Mouse (Mus musculus) layer of hippocampus, postnatal 10 days (tissue): Measurements from ENCODE around the gene Me1. TPM values are rescaled to one million over a fixed set of nuclear protein-coding genes. Genes with fewer than 3 reads are reported as not detected.

ENCODE experiments used
- DNase-seq, 2 experiments: peaks; one replicate each; pipeline ENCODE4 v3.0.0; 2021; ENCODE audit warnings: low spot score in 2 of 2
- total RNA-seq, 2 experiments: library from RNA; stranded (reverse); gene quantifications; 2 replicates each; pipeline ENCODE4 v1.2.3; 2021

Gene Me1
- total RNA-seq, 2 experiments from 2014 or later, result 95.4 to 98.5 TPM

DNA sequence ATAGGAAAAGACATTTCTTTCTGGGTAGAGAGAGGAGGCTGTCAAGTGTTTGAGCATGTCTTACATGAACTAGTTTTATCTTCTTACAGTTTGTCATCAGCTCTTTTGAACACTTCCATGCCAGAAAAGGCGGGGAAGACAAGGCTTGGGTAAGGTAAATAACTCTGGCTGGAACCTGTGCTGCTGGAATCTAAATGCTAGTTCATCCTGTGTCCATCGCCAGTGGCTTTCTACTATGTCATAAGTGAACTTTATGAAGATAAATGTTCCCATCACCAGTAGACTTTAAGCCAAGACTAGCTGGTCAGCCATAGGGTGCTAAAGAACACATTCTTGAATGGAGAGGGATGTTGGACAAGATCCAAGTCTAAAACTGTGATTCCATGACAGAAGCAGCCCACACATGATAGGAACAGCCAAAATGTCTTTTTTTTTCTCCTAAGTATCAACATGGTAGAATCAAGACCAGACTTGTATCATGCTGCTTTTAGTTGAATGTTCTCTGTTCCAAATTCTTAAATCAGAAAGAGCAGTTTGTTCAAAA, 14.4 kb upstream of the Me1 start:
- DNase-seq, result no peak

DNA sequence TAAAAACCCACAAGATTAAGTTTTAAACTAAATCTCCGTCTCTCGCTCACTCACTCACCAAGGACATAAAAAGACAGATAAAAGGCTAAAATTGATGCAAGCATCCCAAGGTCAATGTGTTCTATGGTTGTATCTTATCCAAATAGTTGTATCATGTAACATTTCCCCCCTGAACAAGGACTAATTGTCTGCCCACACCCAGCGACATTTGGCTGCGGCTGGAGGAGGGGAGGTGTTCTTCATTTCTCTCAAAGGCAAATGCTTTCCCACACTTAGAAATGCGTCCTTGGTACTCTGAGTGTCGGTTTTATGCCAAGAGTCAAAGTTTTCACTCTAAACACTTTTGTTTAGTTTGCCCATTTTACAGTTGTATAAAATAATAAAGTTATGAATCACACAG, 13.2 kb upstream of the Me1 start:
- no peak for DNase-seq

GRCm38 (mm10) chr9:86707431-86707830, 11.7 kb upstream of the Me1 start:
- no peak for DNase-seq

GRCm38 (mm10) chr9:86701844-86702243, 6.1 kb upstream of the Me1 start:
- DNase-seq, result no peak

DNA sequence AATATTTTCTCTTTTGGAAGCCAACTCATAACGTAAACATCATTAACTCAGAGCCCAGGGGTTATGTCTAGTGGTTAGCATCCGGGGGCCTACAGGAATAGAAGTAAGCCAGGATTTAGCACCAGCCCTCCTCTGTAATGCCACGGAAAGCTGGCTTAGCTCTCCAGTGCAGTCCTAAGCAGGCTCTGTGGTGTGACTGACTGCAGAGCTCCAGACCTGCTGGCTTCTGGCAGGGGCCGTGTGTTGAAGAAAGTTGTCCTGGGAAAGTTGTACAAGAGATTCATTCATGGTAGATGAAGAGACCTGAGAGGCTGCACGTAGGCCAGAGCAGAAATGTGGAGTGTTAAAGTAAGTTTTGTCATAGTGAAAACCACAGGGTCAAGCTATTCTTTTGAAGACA, 5.5 kb upstream of the Me1 start:
- no peak for DNase-seq

GRCm38 (mm10) chr9:86695199-86695817, 445 bp downstream of the Me1 start:
- DNase-seq, result peak; percentile 42 to 58

DNA sequence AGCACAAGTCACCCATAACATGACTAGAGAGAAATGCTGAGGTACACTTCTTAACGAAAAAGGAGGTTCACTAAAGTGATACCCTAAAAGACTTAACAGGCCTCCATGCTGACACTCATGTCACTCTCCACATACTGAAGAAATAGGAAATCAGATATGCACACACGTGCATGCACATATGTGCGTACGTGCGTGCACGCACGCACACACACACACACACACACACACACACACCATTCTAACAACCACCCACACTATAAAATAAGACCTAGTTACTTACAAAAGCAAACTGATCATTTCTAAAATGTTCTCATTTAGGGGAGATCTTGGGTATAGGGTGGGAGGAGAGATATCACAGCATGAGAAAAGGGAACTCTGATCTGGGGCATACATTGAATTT, 1.1 kb downstream of the Me1 start:
- DNase-seq, result no peak

DNA sequence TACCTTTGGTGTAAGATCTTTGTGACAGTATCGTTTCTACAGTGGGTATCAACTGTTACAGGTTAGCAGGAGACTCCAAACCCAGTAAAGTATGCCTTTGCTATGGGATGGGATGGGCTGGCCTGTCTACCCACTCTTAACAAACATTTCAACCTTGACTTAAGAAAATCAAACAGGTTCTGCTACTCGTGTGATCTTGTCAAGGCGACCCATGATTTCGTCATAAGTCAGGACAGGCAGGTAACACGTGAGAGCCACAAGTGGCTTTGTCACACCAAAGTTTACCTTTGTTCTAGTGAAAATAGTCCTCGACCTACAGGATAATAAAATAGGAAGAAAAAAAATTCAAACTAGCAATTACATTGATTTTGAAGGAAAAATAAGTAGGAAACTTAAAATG, 1.8 kb downstream of the Me1 start:
- DNase-seq, result no peak

DNA sequence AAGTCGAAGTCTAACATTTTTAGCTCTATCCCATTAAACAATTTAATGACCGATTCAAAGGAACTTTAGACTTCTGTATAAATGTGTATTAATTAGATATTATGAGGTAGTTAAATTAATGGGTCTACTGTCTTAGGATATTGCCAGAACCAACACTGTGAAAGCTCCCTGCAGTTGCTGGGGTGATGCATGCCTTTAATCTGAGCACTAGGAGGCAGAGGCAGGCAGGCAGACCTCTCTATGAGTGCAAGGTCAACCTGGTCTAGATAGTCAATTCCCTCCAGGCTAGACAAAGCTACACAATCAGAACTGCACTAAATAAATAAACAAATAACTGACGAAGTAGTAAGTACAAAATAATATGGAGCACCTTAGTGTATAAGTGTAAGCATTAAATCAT, 3.1 kb downstream of the Me1 start:
- DNase-seq, result no peak

- no peak for DNase-seq
Measured at GRCm38 (mm10) chr9:86692251-86692650, 3.5 kb downstream of the Me1 start.

- DNase-seq, result no peak
Measured at GRCm38 (mm10) chr9:86691101-86691500, 4.7 kb downstream of the Me1 start.

GRCm38 (mm10) chr9:86683713-86684209, 12.0 kb downstream of the Me1 start:
- DNase-seq, result no peak

DNA sequence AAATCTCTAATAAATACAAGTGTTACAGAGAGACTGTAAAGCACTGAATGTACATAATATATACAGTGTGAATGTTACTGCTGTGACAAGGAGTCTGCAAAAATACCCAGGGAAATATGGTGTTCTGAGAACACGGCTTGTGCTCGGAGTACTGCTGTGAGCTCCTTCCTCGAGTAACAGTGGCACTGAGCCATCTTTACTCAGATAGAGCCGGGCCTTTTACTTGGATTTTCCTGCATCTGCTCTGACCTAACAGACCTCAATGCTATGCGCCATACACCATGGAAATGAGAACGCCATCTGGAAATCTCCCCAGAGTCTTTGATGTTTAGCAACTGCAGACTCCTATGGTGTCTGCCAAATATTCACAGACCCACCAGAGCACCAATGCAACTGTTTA, 12.9 kb downstream of the Me1 start:
- DNase-seq, result no peak

GRCm38 (mm10) chr9:86682278-86682677, 13.5 kb downstream of the Me1 start:
- DNase-seq, result no peak

DNA sequence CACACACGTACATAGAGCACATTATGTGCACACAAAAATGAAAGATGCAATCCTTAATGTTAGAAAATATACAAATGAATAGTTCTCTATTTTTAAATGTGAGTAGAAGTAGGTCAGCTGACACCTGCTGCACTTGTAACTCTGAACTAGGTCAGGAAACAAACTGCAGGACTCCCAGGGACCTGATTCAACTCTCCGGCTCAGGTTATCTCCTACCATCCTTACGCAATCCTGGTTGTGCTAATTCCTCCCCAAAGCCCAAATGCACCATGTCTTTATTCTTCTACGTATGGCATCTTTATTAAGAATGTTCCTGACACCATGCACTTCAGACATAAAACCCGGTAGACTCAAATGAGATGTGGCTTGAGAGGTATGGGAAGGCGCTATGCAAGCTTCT, 15.3 kb downstream of the Me1 start:
- DNase-seq, result no peak

- DNase-seq, result no peak
Measured at GRCm38 (mm10) chr9:86679843-86680417, 15.8 kb downstream of the Me1 start.

- no peak for DNase-seq
Measured at GRCm38 (mm10) chr9:86676246-86676645, 19.5 kb downstream of the Me1 start.

DNA sequence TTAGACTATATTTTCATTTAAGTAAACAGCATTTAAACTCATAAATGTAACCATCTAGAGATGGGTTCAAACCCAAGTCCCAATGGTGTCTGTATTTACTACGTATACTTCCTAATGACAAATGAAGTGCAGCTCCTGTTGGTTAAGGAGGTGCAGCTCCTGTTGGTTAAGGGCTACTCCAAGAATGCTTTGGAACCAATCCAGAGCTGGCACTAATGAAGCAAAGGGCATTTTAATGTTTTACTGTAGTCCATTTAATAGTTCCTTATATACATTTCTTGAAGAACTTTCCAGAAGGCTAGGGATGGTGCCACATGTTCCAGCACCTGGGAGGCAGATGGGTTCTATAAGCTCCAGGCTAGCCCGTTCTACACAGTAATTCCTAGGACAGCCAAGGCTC, 20.3 kb downstream of the Me1 start:
- DNase-seq, result no peak

DNA sequence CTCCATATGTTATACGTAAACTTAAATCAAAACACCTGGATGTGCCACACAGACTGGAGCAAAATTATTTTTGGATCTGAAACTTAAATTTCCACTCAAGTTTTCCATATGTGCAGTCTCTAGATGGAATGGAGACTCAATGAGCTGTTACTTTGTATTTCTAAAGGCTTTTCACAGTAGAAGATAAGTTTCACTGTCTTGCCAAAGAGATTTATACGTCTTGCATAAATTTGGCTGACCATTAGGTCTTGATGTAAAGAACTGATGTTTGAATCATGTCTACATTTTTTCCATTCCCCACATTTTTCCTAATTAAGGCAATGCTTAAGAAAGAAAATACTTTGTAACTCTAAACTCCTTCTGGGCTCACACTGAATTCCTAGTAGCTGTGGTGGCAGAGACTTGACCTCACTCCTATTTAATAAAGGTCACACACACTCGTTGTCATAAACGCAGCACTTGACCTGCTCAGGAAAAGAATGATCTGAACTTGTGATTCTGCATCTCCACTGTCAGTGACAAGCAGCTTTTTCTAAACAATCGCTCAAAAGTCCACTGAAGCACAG, 22.8 kb downstream of the Me1 start:
- DNase-seq, result no peak

DNA sequence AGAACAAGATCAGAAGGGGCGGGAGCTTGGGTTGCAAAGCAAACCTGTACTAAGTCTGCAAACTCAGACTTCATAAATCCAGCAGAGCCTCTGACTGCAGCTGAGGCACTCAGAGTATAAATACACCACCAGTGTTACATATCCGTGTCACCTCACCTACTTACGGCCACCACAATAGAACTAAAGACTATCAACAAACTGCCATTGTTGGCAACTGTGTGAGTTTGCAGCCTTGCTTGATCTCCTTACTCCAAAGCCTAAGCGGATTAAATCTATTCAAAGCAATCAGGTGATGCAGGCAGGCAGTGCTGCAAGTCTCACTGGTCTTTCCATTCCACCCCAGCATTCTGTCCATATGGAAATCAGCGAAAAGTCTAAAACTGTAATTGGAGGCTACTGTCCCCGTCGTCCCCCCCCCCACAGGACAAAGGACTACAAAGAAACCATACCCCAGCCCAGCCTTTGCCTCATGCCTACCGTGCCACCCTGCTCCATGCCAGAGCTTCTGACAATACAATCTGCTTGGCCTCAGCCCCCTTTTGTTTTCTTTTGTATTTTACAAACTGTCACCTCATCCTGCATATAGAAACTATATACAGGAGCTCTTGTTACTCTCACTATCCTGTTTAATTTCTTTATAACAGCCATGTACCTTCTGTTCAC, 27.0 kb downstream of the Me1 start:
- no peak for DNase-seq

DNA sequence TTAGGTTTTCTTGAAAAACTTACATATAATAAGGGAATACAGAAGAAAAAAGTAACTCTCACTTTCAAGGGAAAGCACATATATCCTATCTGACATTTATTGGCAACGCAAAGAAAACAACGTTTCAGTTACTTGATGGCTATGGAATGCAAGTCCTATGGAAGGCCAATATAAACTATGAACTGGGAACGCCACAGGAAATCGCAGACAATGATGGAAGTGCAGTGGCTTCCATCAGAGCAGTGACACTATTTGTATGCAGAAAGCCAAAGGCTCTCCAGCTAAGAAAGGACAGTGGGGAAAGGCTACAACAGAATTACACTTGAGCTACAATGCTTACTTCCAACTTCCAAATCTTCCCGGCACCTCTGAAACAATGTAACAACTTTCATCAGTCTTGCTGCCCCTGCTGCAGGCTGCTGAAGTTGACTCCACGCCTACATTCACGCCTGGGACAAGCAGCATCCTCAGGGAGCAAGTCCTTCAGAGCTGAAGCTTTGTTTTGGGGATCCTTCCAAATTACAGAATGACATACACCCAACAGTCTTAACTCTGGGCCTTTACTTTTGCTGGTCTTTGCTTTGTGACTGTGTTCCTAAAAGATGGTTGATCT, 28.5 kb downstream of the Me1 start:
- DNase-seq, result no peak

GRCm38 (mm10) chr9:86661679-86662078, 34.1 kb downstream of the Me1 start:
- DNase-seq, result no peak
